In genomic region chr5:121711174-121711927, GRCm38 (mm10) we compare ENCODE assay signal across 8 mouse cellular contexts. TPM values are rescaled to one million over a fixed set of nuclear protein-coding genes. Genes with fewer than 3 reads are reported as not detected.
DNase-seq lines count a peak whose midpoint lies in the region; ATAC-seq and TF ChIP-seq lines count a peak whose summit lies in the region.

Gene Atxn2 (plus strand): TSS chr5:121711337.

- peaks cover 3% of the 10 kb centered on the region for H3K4me1 ChIP-seq in ES-Bruce4 (ENCODE audit: control insufficient read depth, insufficient read depth, low read length)
- H3K4me1 ChIP-seq in forebrain, embryonic 14.5 days (ENCODE audit: control insufficient read depth, insufficient read depth, low read length): peaks cover 21% of the 10 kb centered on the region
- H3K4me1 ChIP-seq in liver, embryonic 16.5 days (ENCODE audit: control insufficient read depth, low read depth, low read length): peaks cover 29% of the 10 kb centered on the region
- H3K4me1 ChIP-seq in neural tube, embryonic 12.5 days: peaks cover 28% of the 10 kb centered on the region
- 0 out of 2 replicates have a peak, but pooled peaks cover 5% of the 10 kb centered on the region for H3K4me1 ChIP-seq in stomach, postnatal 0 days (replicated peaks; ENCODE audit: control insufficient read depth, insufficient read depth)

- 0 out of 2 replicates have a peak, but pooled peaks have one; percentile 41 for TF ChIP-seq EP300 in ES-Bruce4 (IDR thresholded peaks at IDR 0.05; ENCODE audit: insufficient read depth, low read depth, low read length)
- no peak for TF ChIP-seq EP300 in stomach, postnatal 0 days (optimal IDR thresholded peaks at IDR 0.05)

- TF ChIP-seq CTCF in ES-Bruce4 (IDR thresholded peaks at IDR 0.05; ENCODE audit: low read depth, low read length): no peak
- TF ChIP-seq CTCF in stomach, postnatal 0 days (IDR thresholded peaks at IDR 0.05; ENCODE audit: low read depth): no peak

- peak within 1 kb of the TSS; percentile 100 for H3K9ac ChIP-seq in ES-Bruce4 (ENCODE audit: low read depth, poor library complexity, severe bottlenecking)
- peak within 1 kb of the TSS; percentile 95 for H3K9ac ChIP-seq in forebrain, embryonic 14.5 days (ENCODE audit: low read length)
- peak within 1 kb of the TSS; percentile 96 for H3K9ac ChIP-seq in liver, embryonic 16.5 days (ENCODE audit: low read depth, low read length)
- peak within 1 kb of the TSS; percentile 99 for H3K9ac ChIP-seq in neural tube, embryonic 12.5 days
- H3K9ac ChIP-seq in stomach, postnatal 0 days (ENCODE audit: low read length): peak within 1 kb of the TSS; percentile 96

- peak within 1 kb of the TSS; percentile 86 for H3K4me2 ChIP-seq in forebrain, embryonic 14.5 days (ENCODE audit: low read length)
- H3K4me2 ChIP-seq in liver, embryonic 16.5 days (ENCODE audit: low read depth, low read length): peak within 1 kb of the TSS; percentile 97
- H3K4me2 ChIP-seq in neural tube, embryonic 12.5 days (replicated peaks): peak within 1 kb of the TSS; percentile 89
- peak within 1 kb of the TSS; percentile 87 for H3K4me2 ChIP-seq in stomach, postnatal 0 days (replicated peaks; ENCODE audit: low read depth)

- H3K27me3 ChIP-seq in ES-Bruce4 (ENCODE audit: control insufficient read depth, insufficient read depth, low read length, poor library complexity, severe bottlenecking): no peaks in the 10 kb centered on the region
- H3K27me3 ChIP-seq in forebrain, embryonic 14.5 days (replicated peaks; ENCODE audit: control insufficient read depth, insufficient read depth, low read length): no peaks in the 10 kb centered on the region
- no peaks in the 10 kb centered on the region for H3K27me3 ChIP-seq in liver, embryonic 16.5 days (ENCODE audit: control insufficient read depth, insufficient read depth, low read depth, low read length)
- H3K27me3 ChIP-seq in neural tube, embryonic 12.5 days (replicated peaks): no peaks in the 10 kb centered on the region
- H3K27me3 ChIP-seq in stomach, postnatal 0 days (ENCODE audit: control insufficient read depth, insufficient read depth, low read length): no peaks in the 10 kb centered on the region

- peak within 1 kb of the TSS; percentile 72 for H3K4me3 ChIP-seq in ES-Bruce4 (ENCODE audit: low read depth, low read length)
- peak within 1 kb of the TSS; percentile 80 for H3K4me3 ChIP-seq in forebrain, embryonic 14.5 days (ENCODE audit: low read depth, low read length)
- H3K4me3 ChIP-seq in liver, embryonic 16.5 days (ENCODE audit: low read depth, low read length): peak within 1 kb of the TSS; percentile 80
- peak within 1 kb of the TSS; percentile 99 for H3K4me3 ChIP-seq in neural tube, embryonic 12.5 days
- peak within 1 kb of the TSS; percentile 97 for H3K4me3 ChIP-seq in stomach, postnatal 0 days (ENCODE audit: low read depth, low read length)

- intact Hi-C loops in heart, postnatal 10 days (cut with DNase I): loop anchor here (5.0 kb wide), 2 partner anchors 131 to 259 kb away; partner anchors contain the start of genes Erp29 and Tmem116

- peak within 1 kb of the TSS; percentile 77 for H3K27ac ChIP-seq in ES-Bruce4 (ENCODE audit: insufficient read depth, low read length)
- peak within 1 kb of the TSS; percentile 97 for H3K27ac ChIP-seq in forebrain, embryonic 14.5 days (ENCODE audit: low read depth, low read length)
- peak within 1 kb of the TSS; percentile 94 for H3K27ac ChIP-seq in liver, embryonic 16.5 days (ENCODE audit: low read length)
- H3K27ac ChIP-seq in neural tube, embryonic 12.5 days: peak within 1 kb of the TSS; percentile 98
- peak within 1 kb of the TSS; percentile 99 for H3K27ac ChIP-seq in stomach, postnatal 0 days (replicated peaks)

- no peaks in the 10 kb centered on the region for H3K36me3 ChIP-seq in ES-Bruce4 (ENCODE audit: control insufficient read depth, insufficient read depth, low read length, poor library complexity, severe bottlenecking)
- H3K36me3 ChIP-seq in forebrain, embryonic 14.5 days (ENCODE audit: control insufficient read depth, insufficient read depth, low read length): no peaks in the 10 kb centered on the region
- H3K36me3 ChIP-seq in liver, embryonic 16.5 days (ENCODE audit: control insufficient read depth, insufficient read depth): no peaks in the 10 kb centered on the region
- no peaks in the 10 kb centered on the region for H3K36me3 ChIP-seq in neural tube, embryonic 12.5 days
- no peaks in the 10 kb centered on the region for H3K36me3 ChIP-seq in stomach, postnatal 0 days (ENCODE audit: control insufficient read depth, insufficient read depth, low read length)

- WGBS in forebrain, embryonic 14.5 days: 1% methylated on average over 75 of the region's 103 CpGs
- 2% methylated on average over 88 of the region's 103 CpGs for WGBS in large intestine, adult 2 months
- under 1% methylated on average over 52 of the region's 103 CpGs for WGBS in liver, embryonic 16.5 days (ENCODE audit: insufficient replicate concordance)
- under 1% methylated on average over 100 of the region's 103 CpGs for WGBS in neural tube, embryonic 12.5 days
- WGBS in stomach, postnatal 0 days: 0% methylated on average over 65 of the region's 103 CpGs

- peak; percentile 89 for DNase-seq in forebrain, embryonic 14.5 days (ENCODE audit: low spot score)
- DNase-seq in heart, postnatal 10 days: peak; percentile 90 to 91
- no peak for DNase-seq in large intestine, adult 2 months (ENCODE audit: low read depth, low spot score)
- DNase-seq in stomach, postnatal 0 days (ENCODE audit: low spot score): peak; percentile 85

- TF ChIP-seq POLR2A in ES-Bruce4 (IDR thresholded peaks at IDR 0.05; ENCODE audit: insufficient read depth, low read length): peak; percentile 84

- H3K9me3 ChIP-seq in ES-Bruce4 (replicated peaks; ENCODE audit: control insufficient read depth, insufficient read depth, low read length, poor library complexity, severe bottlenecking): no peaks in the 10 kb centered on the region
- H3K9me3 ChIP-seq in forebrain, embryonic 14.5 days (replicated peaks; ENCODE audit: control insufficient read depth, low read length): no peaks in the 10 kb centered on the region
- no peaks in the 10 kb centered on the region for H3K9me3 ChIP-seq in liver, embryonic 16.5 days (replicated peaks; ENCODE audit: control insufficient read depth, low read length)
- H3K9me3 ChIP-seq in neural tube, embryonic 12.5 days: no peaks in the 10 kb centered on the region
- no peaks in the 10 kb centered on the region for H3K9me3 ChIP-seq in stomach, postnatal 0 days (ENCODE audit: control insufficient read depth, low read length)

- peak; percentile 71; the same call in 1 of the 2 replicates for ATAC-seq in cerebellum, adult (ENCODE audit: insufficient number of reproducible peaks, low FRiP score, low TSS enrichment)
- peak; percentile 78 for ATAC-seq in forebrain, embryonic 14.5 days
- peak; percentile 87 for ATAC-seq in liver, embryonic 16.5 days (ENCODE audit: low read depth)
- peak; percentile 75 for ATAC-seq in neural tube, embryonic 12.5 days (ENCODE audit: low FRiP score, low read depth)
- ATAC-seq in stomach, postnatal 0 days (ENCODE audit: low FRiP score, low TSS enrichment): peak; percentile 82

RNA-seq across cellular contexts. Expression of gene Atxn2, which starts in this region (rescaled TPM):
- polyA plus RNA-seq in ES-Bruce4 (2011; ENCODE audit: insufficient read depth, insufficient read length, low read depth, missing spikeins): 269 and 284 TPM in 2 replicates
- 43.5 and 49.5 TPM in 2 replicates for polyA plus RNA-seq in forebrain, embryonic 14.5 days (2014; fragmentation: Nextera tagmentation; extraction: Ambion mirVana)
- total RNA-seq in heart, postnatal 10 days (2021): 100 to 1,000 TPM; 173 to 177 TPM
- 34.7 and 60.1 TPM in 2 replicates for polyA plus RNA-seq in large intestine, adult 2 months (2012; rRNA removed)
- polyA plus RNA-seq in liver, embryonic 16.5 days (2015; fragmentation: Nextera tagmentation; extraction: Ambion mirVana): 14.5 and 14.6 TPM in 2 replicates
- polyA plus RNA-seq in neural tube, embryonic 12.5 days (2016; fragmentation: Nextera tagmentation; extraction: Ambion mirVana): 107 and 110 TPM in 2 replicates
- 30.5 and 35.6 TPM in 2 replicates for polyA plus RNA-seq in stomach, postnatal 0 days (2015; fragmentation: Nextera tagmentation; extraction: Ambion mirVana)
